ENCODE assay signal across 14 mouse cellular contexts in the genomic region with DNA sequence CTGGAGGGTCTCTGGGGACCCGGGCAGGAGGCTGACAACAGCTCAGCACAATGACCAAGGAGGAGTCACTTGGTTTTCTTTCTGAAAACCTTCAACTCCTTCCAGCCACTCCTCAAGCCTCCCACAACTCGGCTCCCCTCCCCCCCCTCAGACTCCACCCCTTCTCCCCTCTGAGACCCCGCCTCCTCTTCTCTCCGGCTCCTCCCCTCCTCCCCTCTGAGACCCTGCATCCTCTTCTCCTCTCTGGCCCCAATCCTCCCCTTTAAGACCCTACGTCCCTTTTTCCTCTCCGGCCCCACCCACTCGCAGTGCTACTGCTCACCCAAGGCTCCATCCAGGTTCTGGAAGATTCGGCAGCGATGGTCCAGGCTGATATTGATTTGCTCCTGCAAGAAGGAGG. TPM values are rescaled to one million over a fixed set of nuclear protein-coding genes. Genes with fewer than 3 reads are reported as not detected.
DNase-seq lines count a peak whose midpoint lies in the region; ATAC-seq and TF ChIP-seq lines count a peak whose summit lies in the region.
"Had no signal": no experiment of that assay in that cellular context is flagged by ENCODE, and none has a peak within 500 bp of the region (broad histone marks: within the 10 kb centered on the region; RNA-seq: fewer than 3 reads in every experiment).

No protein-coding gene starts in this region.

- DNase-seq in forebrain, embryonic 10.5 days (ENCODE audit: extremely low spot score, low spot score) = no peak
- no peak for DNase-seq in limb, embryonic 10.5 days (ENCODE audit: low spot score)
- no peak for DNase-seq in thymus, adult 18-20 months
- no peak for DNase-seq in adrenal gland, adult 2 months
- DNase-seq: cerebellum, adult 18-20 months had no signal

- peak overlapping the region; percentile 62; the same call in 1 of the 2 replicates for H3K27ac ChIP-seq in forebrain, embryonic 10.5 days
- no peak overlapping the region for H3K27ac ChIP-seq in forebrain, embryonic 15.5 days (replicated peaks)
- H3K27ac ChIP-seq in hindbrain, embryonic 12.5 days = no peak overlapping the region
- no peak overlapping the region for H3K27ac ChIP-seq in hindbrain, embryonic 16.5 days (ENCODE audit: low read depth, low read length)
- H3K27ac ChIP-seq in ES-Bruce4 (ENCODE audit: insufficient read depth, low read length) = peak overlapping the region; percentile 18; the same call in 1 of the 2 replicates
- H3K27ac ChIP-seq in limb, embryonic 10.5 days = peak overlapping the region; percentile 53
- H3K27ac ChIP-seq: layer of hippocampus, adult 2 months; liver, embryonic 15.5 days had no signal

- H3K4me3 ChIP-seq in forebrain, embryonic 10.5 days = peak overlapping the region; percentile 9; the same call in 1 of the 2 replicates
- no peak overlapping the region for H3K4me3 ChIP-seq in forebrain, embryonic 15.5 days
- no peak overlapping the region for H3K4me3 ChIP-seq in hindbrain, embryonic 12.5 days
- no peak overlapping the region for H3K4me3 ChIP-seq in hindbrain, embryonic 16.5 days (ENCODE audit: low read length)
- H3K4me3 ChIP-seq in ES-Bruce4 (ENCODE audit: low read depth, low read length) = peak overlapping the region; percentile 36; the same call in 1 of the 2 replicates
- no peak overlapping the region for H3K4me3 ChIP-seq in limb, embryonic 10.5 days
- H3K4me3 ChIP-seq: layer of hippocampus, adult 2 months; liver, embryonic 15.5 days had no signal

- TF ChIP-seq CTCF in ES-Bruce4 (IDR thresholded peaks at IDR 0.05; ENCODE audit: low read depth, low read length) = no peak

- WGBS in forebrain, embryonic 10.5 days = 9% methylated on average over 9 of the region's 9 CpGs
- WGBS in forebrain, embryonic 15.5 days = 9% methylated on average over 8 of the region's 9 CpGs
- WGBS in hindbrain, embryonic 12.5 days = 13% methylated on average over 9 of the region's 9 CpGs
- WGBS in hindbrain, embryonic 16.5 days = 18% methylated on average over 9 of the region's 9 CpGs
- WGBS in limb, embryonic 10.5 days = 23% methylated on average over 9 of the region's 9 CpGs

- no peak overlapping the region for H3K9ac ChIP-seq in forebrain, embryonic 15.5 days (replicated peaks)
- H3K9ac ChIP-seq in hindbrain, embryonic 12.5 days = 0 out of 2 replicates have a peak overlapping the region, but pooled peaks have one; percentile 25
- no peak overlapping the region for H3K9ac ChIP-seq in hindbrain, embryonic 16.5 days (ENCODE audit: low read depth, low read length)
- no peak overlapping the region for H3K9ac ChIP-seq in ES-Bruce4 (ENCODE audit: low read depth, poor library complexity, severe bottlenecking)
- H3K9ac ChIP-seq: liver, embryonic 15.5 days had no signal

- ATAC-seq in forebrain, embryonic 15.5 days (replicated peaks) = no peak
- ATAC-seq in hindbrain, embryonic 12.5 days (ENCODE audit: low FRiP score) = no peak
- ATAC-seq in hindbrain, embryonic 16.5 days = no peak

- H3K36me3 ChIP-seq in forebrain, embryonic 10.5 days (replicated peaks) = peaks cover 41% of the 10 kb centered on the region
- no peaks in the 10 kb centered on the region for H3K36me3 ChIP-seq in forebrain, embryonic 15.5 days
- 0 out of 2 replicates have a peak, but pooled peaks cover 5% of the 10 kb centered on the region for H3K36me3 ChIP-seq in hindbrain, embryonic 12.5 days
- H3K36me3 ChIP-seq in hindbrain, embryonic 16.5 days (ENCODE audit: control insufficient read depth, insufficient read depth, low read length) = no peaks in the 10 kb centered on the region
- H3K36me3 ChIP-seq in ES-Bruce4 (ENCODE audit: control insufficient read depth, insufficient read depth, low read length, poor library complexity, severe bottlenecking) = no peaks in the 10 kb centered on the region
- H3K36me3 ChIP-seq in limb, embryonic 10.5 days = peaks cover 71% of the 10 kb centered on the region

- TF ChIP-seq EP300 in ES-Bruce4 (IDR thresholded peaks at IDR 0.05; ENCODE audit: insufficient read depth, low read depth, low read length) = no peak

- peaks cover 15% of the 10 kb centered on the region for H3K4me1 ChIP-seq in forebrain, embryonic 10.5 days
- no peaks in the 10 kb centered on the region for H3K4me1 ChIP-seq in forebrain, embryonic 15.5 days
- peaks cover under 1% of the 10 kb centered on the region; the same call in 1 of the 2 replicates for H3K4me1 ChIP-seq in hindbrain, embryonic 12.5 days
- H3K4me1 ChIP-seq in hindbrain, embryonic 16.5 days (ENCODE audit: control insufficient read depth, insufficient read depth, low read depth, low read length) = no peaks in the 10 kb centered on the region
- peaks cover 3% of the 10 kb centered on the region for H3K4me1 ChIP-seq in ES-Bruce4 (ENCODE audit: control insufficient read depth, insufficient read depth, low read length)
- peaks cover 17% of the 10 kb centered on the region for H3K4me1 ChIP-seq in limb, embryonic 10.5 days
- H3K4me1 ChIP-seq: liver, embryonic 15.5 days had no signal

- no peaks in the 10 kb centered on the region for H3K27me3 ChIP-seq in forebrain, embryonic 10.5 days (ENCODE audit: poor library complexity, severe bottlenecking)
- H3K27me3 ChIP-seq in forebrain, embryonic 15.5 days = no peaks in the 10 kb centered on the region
- no peaks in the 10 kb centered on the region for H3K27me3 ChIP-seq in hindbrain, embryonic 12.5 days
- H3K27me3 ChIP-seq in hindbrain, embryonic 16.5 days (replicated peaks; ENCODE audit: control insufficient read depth, insufficient read depth, low read length) = no peaks in the 10 kb centered on the region
- H3K27me3 ChIP-seq in ES-Bruce4 (ENCODE audit: control insufficient read depth, insufficient read depth, low read length, poor library complexity, severe bottlenecking) = no peaks in the 10 kb centered on the region
- no peaks in the 10 kb centered on the region for H3K27me3 ChIP-seq in limb, embryonic 10.5 days (ENCODE audit: low read depth, poor library complexity, severe bottlenecking)
- H3K27me3 ChIP-seq: liver, embryonic 15.5 days had no signal

- TF ChIP-seq POLR2A in ES-Bruce4 (IDR thresholded peaks at IDR 0.05; ENCODE audit: insufficient read depth, low read length) = no peak

- no peak overlapping the region for H3K4me2 ChIP-seq in forebrain, embryonic 15.5 days (replicated peaks)
- no peak overlapping the region for H3K4me2 ChIP-seq in hindbrain, embryonic 12.5 days (replicated peaks)
- H3K4me2 ChIP-seq in hindbrain, embryonic 16.5 days (ENCODE audit: low read length) = no peak overlapping the region
- H3K4me2 ChIP-seq: liver, embryonic 15.5 days had no signal

- no peaks in the 10 kb centered on the region for H3K9me3 ChIP-seq in forebrain, embryonic 10.5 days
- H3K9me3 ChIP-seq in forebrain, embryonic 15.5 days = no peaks in the 10 kb centered on the region
- H3K9me3 ChIP-seq in hindbrain, embryonic 12.5 days (replicated peaks) = no peaks in the 10 kb centered on the region
- no peaks in the 10 kb centered on the region for H3K9me3 ChIP-seq in hindbrain, embryonic 16.5 days (ENCODE audit: control insufficient read depth, low read length)
- no peaks in the 10 kb centered on the region for H3K9me3 ChIP-seq in ES-Bruce4 (replicated peaks; ENCODE audit: control insufficient read depth, insufficient read depth, low read length, poor library complexity, severe bottlenecking)
- H3K9me3 ChIP-seq in limb, embryonic 10.5 days (replicated peaks) = no peaks in the 10 kb centered on the region
- H3K9me3 ChIP-seq: liver, embryonic 15.5 days had no signal

RNA-seq across cellular contexts. Expression of a gene that starts 8.4 kb away (rescaled TPM):
- polyA plus RNA-seq in forebrain, embryonic 10.5 days (2016; fragmentation: Nextera tagmentation; extraction: Ambion mirVana) = 20.9 and 23.0 TPM in 2 replicates
- polyA plus RNA-seq in forebrain, embryonic 15.5 days (2015; fragmentation: Nextera tagmentation; extraction: Ambion mirVana) = 16.1 and 16.4 TPM in 2 replicates
- polyA plus RNA-seq in hindbrain, embryonic 12.5 days (2016; fragmentation: Nextera tagmentation; extraction: Ambion mirVana) = 41.7 and 46.3 TPM in 2 replicates
- 28.4 and 34.8 TPM in 2 replicates for polyA plus RNA-seq in hindbrain, embryonic 16.5 days (2015; fragmentation: Nextera tagmentation; extraction: Ambion mirVana)
- polyA plus RNA-seq in ES-Bruce4 (2011; ENCODE audit: insufficient read depth, insufficient read length, low read depth, missing spikeins) = 21.7 and 26.3 TPM in 2 replicates
- polyA plus RNA-seq in limb, embryonic 10.5 days (2016; fragmentation: Nextera tagmentation; extraction: Ambion mirVana) = 29.1 and 31.5 TPM in 2 replicates
- total RNA-seq in adrenal gland, adult 2 months (2021) = 10 to 100 TPM; 36.4 to 44.0 TPM
- polyA plus RNA-seq in adrenal gland, adult 2 months (2012; rRNA removed) = 36.1 and 46.5 TPM in 2 replicates

RNA-seq across cellular contexts. Expression of a gene that starts 12.6 kb away (rescaled TPM):
- polyA plus RNA-seq in forebrain, embryonic 10.5 days (2016; fragmentation: Nextera tagmentation; extraction: Ambion mirVana) = 9.0 and 9.2 TPM in 2 replicates
- polyA plus RNA-seq in forebrain, embryonic 15.5 days (2015; fragmentation: Nextera tagmentation; extraction: Ambion mirVana) = 13.7 and 13.8 TPM in 2 replicates
- polyA plus RNA-seq in hindbrain, embryonic 12.5 days (2016; fragmentation: Nextera tagmentation; extraction: Ambion mirVana) = 26.7 and 27.7 TPM in 2 replicates
- 8.0 and 10.6 TPM in 2 replicates for polyA plus RNA-seq in hindbrain, embryonic 16.5 days (2015; fragmentation: Nextera tagmentation; extraction: Ambion mirVana)
- 23.1 and 23.3 TPM in 2 replicates for polyA plus RNA-seq in ES-Bruce4 (2011; ENCODE audit: insufficient read depth, insufficient read length, low read depth, missing spikeins)
- polyA plus RNA-seq in limb, embryonic 10.5 days (2016; fragmentation: Nextera tagmentation; extraction: Ambion mirVana) = 13.3 and 13.5 TPM in 2 replicates
- 10 to 100 TPM; 44.4 TPM for total RNA-seq in adrenal gland, adult 2 months (2021)
- polyA plus RNA-seq in adrenal gland, adult 2 months (2012; rRNA removed) = 119 and 120 TPM in 2 replicates

RNA-seq across cellular contexts. Expression of a gene that starts 23.6 kb away (rescaled TPM):
- polyA plus RNA-seq in forebrain, embryonic 10.5 days (2016; fragmentation: Nextera tagmentation; extraction: Ambion mirVana) = 42.9 and 43.4 TPM in 2 replicates
- 73.6 and 77.2 TPM in 2 replicates for polyA plus RNA-seq in forebrain, embryonic 15.5 days (2015; fragmentation: Nextera tagmentation; extraction: Ambion mirVana)
- polyA plus RNA-seq in hindbrain, embryonic 12.5 days (2016; fragmentation: Nextera tagmentation; extraction: Ambion mirVana) = 69.7 and 73.1 TPM in 2 replicates
- 107 and 115 TPM in 2 replicates for polyA plus RNA-seq in hindbrain, embryonic 16.5 days (2015; fragmentation: Nextera tagmentation; extraction: Ambion mirVana)
- 14.6 and 16.7 TPM in 2 replicates for polyA plus RNA-seq in ES-Bruce4 (2011; ENCODE audit: insufficient read depth, insufficient read length, low read depth, missing spikeins)
- 29.7 and 31.5 TPM in 2 replicates for polyA plus RNA-seq in limb, embryonic 10.5 days (2016; fragmentation: Nextera tagmentation; extraction: Ambion mirVana)
- 100 to 1,000 TPM; 164 to 221 TPM for total RNA-seq in adrenal gland, adult 2 months (2021)
- polyA plus RNA-seq in adrenal gland, adult 2 months (2012; rRNA removed) = 77.6 and 98.7 TPM in 2 replicates

RNA-seq across cellular contexts. Expression of a gene that starts 57.5 kb away (rescaled TPM):
- not detected in 2 replicates for polyA plus RNA-seq in forebrain, embryonic 10.5 days (2016; fragmentation: Nextera tagmentation; extraction: Ambion mirVana)
- not detected in 2 replicates for polyA plus RNA-seq in forebrain, embryonic 15.5 days (2015; fragmentation: Nextera tagmentation; extraction: Ambion mirVana)
- 0.57 TPM in 1 of 2 replicates, not detected in the other for polyA plus RNA-seq in hindbrain, embryonic 12.5 days (2016; fragmentation: Nextera tagmentation; extraction: Ambion mirVana)
- polyA plus RNA-seq in hindbrain, embryonic 16.5 days (2015; fragmentation: Nextera tagmentation; extraction: Ambion mirVana) = 0.20 and 0.21 TPM in 2 replicates
- polyA plus RNA-seq in ES-Bruce4 (2011; ENCODE audit: insufficient read depth, insufficient read length, low read depth, missing spikeins) = 0.87 and 2.1 TPM in 2 replicates
- not detected in 2 replicates for polyA plus RNA-seq in limb, embryonic 10.5 days (2016; fragmentation: Nextera tagmentation; extraction: Ambion mirVana)
- total RNA-seq in adrenal gland, adult 2 months (2021) = 1 to 10 TPM in 1 of 2 experiments, not detected in 1; 9.8 TPM
- polyA plus RNA-seq in adrenal gland, adult 2 months (2012; rRNA removed) = not detected in 2 replicates
- total RNA-seq: adrenal gland, postnatal 25 days; gastrocnemius, postnatal 36 days; layer of hippocampus, adult 2 months had no signal
- polyA plus RNA-seq: cortical plate, adult 2 months; liver, embryonic 15.5 days had no signal

RNA-seq across cellular contexts. Expression of a gene that starts 59.4 kb away (rescaled TPM):
- 15.4 and 16.4 TPM in 2 replicates for polyA plus RNA-seq in forebrain, embryonic 10.5 days (2016; fragmentation: Nextera tagmentation; extraction: Ambion mirVana)
- 12.7 and 12.8 TPM in 2 replicates for polyA plus RNA-seq in forebrain, embryonic 15.5 days (2015; fragmentation: Nextera tagmentation; extraction: Ambion mirVana)
- 13.5 and 13.8 TPM in 2 replicates for polyA plus RNA-seq in hindbrain, embryonic 12.5 days (2016; fragmentation: Nextera tagmentation; extraction: Ambion mirVana)
- polyA plus RNA-seq in hindbrain, embryonic 16.5 days (2015; fragmentation: Nextera tagmentation; extraction: Ambion mirVana) = 8.4 and 11.5 TPM in 2 replicates
- 9.2 and 12.6 TPM in 2 replicates for polyA plus RNA-seq in ES-Bruce4 (2011; ENCODE audit: insufficient read depth, insufficient read length, low read depth, missing spikeins)
- 13.5 and 13.7 TPM in 2 replicates for polyA plus RNA-seq in limb, embryonic 10.5 days (2016; fragmentation: Nextera tagmentation; extraction: Ambion mirVana)
- total RNA-seq in adrenal gland, adult 2 months (2021) = 10 to 100 TPM in 1 of 2 experiments, 1 to 10 TPM in 1; 7.8 to 11.7 TPM
- 0.50 and 0.75 TPM in 2 replicates for polyA plus RNA-seq in adrenal gland, adult 2 months (2012; rRNA removed)

Comparison
In these comparisons a context has a peak if more than half of its experiments do, and no peak if none do; other contexts are left out.
1. H3K27ac ChIP-seq: peak in forebrain, embryonic 10.5 days (single experiment), ES-Bruce4 (single experiment) and limb, embryonic 10.5 days (single experiment); none in forebrain, embryonic 15.5 days (single experiment), hindbrain, embryonic 12.5 days (single experiment) and hindbrain, embryonic 16.5 days (single experiment).
2. H3K4me3 ChIP-seq: peak in forebrain, embryonic 10.5 days (single experiment) and ES-Bruce4 (single experiment); none in forebrain, embryonic 15.5 days (single experiment), hindbrain, embryonic 12.5 days (single experiment), hindbrain, embryonic 16.5 days (single experiment) and limb, embryonic 10.5 days (single experiment).